Mouse (Mus musculus) frontal cortex, postnatal 10 days (tissue): ENCODE measurements at regions not wholly inside any gene's neighbourhood (a gene's known extent, or its start where the extent isn't known, plus 50 kb on each side); places are given as distances from the start of the nearest gene placed in this dataset.

Experiments used
- DNase-seq, 2 experiments: peaks; one replicate each; pipeline ENCODE4 v3.0.0; 2022; ENCODE audit warnings: low spot score in 2 of 2, mixed read lengths in 1 of 2

GRCm38 (mm10) chr8:8928074-8928862, 237.9 kb upstream of the Arglu1 start:
- no peak for DNase-seq

- DNase-seq = no peak
Observed at GRCm38 (mm10) chr8:8921446-8921845, 231.1 kb upstream of the Arglu1 start.

DNA sequence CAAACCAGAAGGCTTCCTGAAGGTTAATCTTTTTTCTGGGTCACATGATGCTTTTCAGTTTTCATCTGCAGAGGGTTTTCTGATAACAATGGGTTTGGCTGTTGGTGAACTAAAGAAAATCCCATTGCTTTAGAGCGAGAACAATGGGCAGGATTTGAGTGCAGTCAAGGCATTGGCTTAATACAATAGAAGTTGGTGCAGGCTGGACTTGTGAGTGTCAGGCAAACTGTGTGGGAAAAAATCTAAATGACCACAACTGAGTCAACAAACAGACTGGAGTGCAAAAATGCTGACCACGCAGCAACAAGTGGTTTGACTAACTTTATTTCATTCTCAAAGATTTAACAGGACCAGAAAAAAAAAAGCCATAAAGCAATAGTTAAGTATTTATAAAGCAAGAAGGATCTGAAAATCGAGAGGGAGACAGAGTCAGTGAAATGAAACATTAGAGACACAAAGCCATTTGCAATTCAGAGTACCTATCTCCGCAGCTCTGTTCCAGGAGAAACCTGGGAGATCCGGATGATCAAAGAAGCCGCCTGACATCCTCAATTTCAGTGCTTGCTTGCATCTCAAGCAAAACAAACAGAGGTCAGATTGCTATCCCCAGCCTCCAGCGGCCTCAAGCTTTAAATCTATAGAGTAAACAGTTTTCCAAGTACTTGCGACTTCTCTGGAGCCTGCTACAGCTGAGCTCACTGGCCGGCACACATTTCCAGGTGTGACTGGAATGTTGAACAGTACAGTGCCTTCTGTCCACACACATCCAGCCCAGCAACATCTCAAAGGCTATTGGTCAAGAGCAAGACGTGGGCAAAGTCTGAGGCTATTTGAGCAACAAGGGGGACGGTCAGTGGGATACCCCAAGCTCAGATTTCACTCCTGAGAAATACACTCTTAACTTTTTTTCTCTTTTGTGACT, 229.5 kb upstream of the Arglu1 start:
- no peak for DNase-seq

DNA sequence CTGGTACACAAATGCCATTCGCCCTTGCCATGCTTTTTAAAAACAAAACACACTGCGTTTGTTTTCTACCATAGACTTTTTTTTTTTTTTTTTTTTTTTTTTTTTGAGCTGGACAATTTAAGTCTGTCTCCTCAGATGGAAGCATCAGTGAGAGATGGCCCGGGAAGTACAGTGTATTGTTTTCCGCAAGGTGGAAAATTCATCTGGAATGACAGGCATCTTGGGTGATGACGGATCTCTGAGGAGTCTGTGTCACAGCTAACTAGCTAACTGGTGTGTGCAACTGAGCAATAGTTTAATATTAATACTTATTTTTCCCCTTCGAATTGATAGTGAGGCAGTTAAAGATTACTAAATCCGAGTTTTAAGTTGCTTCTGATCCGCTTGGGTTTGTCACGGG, 228.7 kb upstream of the Arglu1 start:
- DNase-seq = no peak

DNA sequence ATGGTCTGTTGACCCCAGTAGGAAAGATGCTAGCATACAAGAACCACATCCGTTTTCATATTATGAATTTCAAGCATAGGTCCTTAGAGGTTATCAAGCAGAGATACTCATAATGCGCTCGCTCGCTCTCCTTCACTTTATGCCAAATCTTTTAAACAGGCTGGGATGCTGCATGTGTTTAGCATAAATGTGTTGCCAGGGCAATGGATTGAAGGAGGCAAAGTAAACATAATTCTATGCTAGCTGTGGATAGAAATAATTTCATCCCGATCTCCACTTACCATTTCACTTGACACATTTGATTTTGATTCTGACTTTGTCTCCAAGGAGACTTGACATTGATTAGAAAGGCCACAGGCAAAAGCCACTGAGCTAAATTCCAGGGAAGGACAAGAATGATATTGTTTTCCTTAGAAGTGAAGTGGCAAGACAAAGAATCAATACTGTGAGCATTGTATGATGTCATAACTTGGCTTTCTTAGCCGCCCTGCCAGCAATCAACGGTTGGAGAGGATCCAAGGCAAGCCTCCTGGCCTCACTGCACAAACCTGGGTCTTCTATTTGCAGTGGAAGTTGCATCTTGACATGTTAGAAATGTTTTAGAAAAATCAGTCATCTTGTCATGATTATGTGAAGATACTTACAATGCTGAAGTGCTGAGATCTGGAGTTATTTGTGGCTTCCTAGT, 217.3 kb upstream of the Arglu1 start:
- DNase-seq = no peak

- DNase-seq = no peak
Observed at GRCm38 (mm10) chr8:8892996-8893395, 202.7 kb upstream of the Arglu1 start.

DNA sequence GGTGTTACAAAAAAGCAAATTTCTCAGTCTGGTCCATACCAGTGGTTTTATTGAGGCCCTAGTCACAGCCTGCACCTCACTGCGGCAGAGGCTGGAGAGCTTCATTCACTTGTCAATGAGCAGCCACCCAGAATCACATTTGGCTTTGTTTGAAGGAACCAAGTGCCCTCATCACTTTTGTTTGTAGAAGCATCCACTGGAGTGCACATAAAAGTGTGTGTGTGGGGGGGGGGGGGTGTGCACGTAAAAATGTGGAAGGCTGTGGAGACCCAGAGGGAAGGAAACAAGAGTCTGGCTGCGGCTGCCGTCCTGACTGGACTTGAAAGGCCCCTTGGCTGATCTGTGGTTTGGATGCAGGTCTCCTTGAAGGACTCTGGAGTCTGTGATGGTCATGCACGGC, 187.0 kb upstream of the Arglu1 start:
- no peak for DNase-seq

DNA sequence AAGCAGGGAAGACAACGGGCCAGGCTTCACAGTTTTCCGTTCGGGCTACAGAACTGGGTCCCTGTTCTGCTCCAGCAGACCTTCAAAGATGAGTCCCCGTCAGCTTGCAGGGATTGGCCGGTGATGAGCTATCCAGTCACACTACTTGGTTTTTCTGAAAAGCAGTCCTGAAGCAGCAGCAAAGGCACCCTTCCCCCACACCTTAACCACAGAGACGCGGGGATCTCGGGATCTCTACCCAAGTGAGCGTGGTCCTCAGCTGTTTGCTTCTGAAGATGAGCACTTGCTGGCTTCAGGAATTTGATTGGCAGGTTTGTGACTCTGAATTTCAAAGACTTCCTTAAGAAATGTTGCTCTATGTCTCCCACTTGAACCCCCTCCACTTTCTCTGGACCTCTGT, 186.6 kb upstream of the Arglu1 start:
- DNase-seq = no peak

DNA sequence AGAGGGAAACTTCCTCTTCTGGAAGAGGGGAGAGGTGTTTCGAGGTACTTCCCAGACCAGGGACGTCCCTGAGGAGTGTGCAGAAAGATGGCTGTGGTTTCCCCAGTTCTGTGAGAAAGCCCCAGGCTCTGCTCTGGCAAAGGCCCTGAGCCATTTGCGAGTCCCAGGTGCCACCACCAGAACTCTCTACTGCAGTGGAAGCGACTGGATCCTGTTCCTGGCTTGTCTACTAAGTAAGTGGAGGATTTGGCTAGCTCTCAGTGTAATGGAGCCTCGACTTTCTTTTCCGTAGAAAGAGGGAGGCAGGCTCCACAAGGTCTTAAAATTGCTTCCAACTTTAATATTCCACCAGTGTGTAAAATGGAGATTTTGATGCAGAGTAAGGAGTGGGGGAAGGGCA, 186.1 kb upstream of the Arglu1 start:
- DNase-seq = no peak

DNA sequence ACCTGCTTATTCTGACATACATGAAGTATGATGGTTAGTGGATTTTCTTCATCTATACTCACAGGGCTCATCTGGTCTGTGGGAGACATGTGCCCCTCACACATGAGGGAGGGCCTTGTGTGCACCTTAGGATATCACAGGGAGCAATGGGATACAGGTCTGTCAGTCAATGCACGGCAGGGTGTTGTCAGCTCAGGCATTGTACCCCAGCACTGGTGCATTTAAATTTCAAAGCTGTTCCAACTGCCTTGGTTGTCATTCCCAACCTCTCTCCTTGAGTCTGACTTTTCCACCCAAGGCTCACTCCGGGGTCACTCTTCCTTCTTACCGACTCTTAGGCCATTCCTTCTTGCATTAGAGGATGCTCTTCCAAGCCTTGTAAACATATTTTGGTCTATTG, 181.6 kb upstream of the Arglu1 start:
- DNase-seq = no peak

- DNase-seq = no peak
Observed at GRCm38 (mm10) chr8:8871039-8871438, 180.7 kb upstream of the Arglu1 start.

- no peak for DNase-seq
Observed at GRCm38 (mm10) chr8:8870487-8870886, 180.2 kb upstream of the Arglu1 start.

- no peak for DNase-seq
Observed at GRCm38 (mm10) chr8:8869338-8869737, 179.0 kb upstream of the Arglu1 start.

DNA sequence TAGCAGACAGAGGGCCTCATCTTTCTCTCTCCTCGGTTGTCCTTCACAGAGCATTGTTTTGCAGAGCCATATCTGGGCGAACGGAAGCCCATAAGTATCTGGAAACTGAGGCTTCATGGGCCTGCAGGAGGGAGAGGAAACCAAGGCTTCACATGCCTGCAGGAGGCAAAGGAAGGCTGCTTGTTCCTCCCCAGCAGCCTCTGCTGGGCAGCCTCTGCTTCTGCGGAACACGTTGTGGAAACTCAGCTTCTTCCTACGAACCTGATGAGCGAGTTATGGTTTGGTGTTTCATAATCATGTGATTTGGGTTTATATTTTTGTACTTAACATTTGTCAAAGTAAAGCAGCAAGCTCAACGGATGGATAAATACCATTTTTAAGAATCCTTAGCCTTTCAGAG, 177.6 kb upstream of the Arglu1 start:
- no peak for DNase-seq

GRCm38 (mm10) chr8:8867126-8867777, 176.9 kb upstream of the Arglu1 start:
- DNase-seq = no peak

- DNase-seq = no peak
Observed at GRCm38 (mm10) chr8:8862767-8863166, 172.4 kb upstream of the Arglu1 start.

GRCm38 (mm10) chr8:8861331-8861940, 171.1 kb upstream of the Arglu1 start:
- no peak for DNase-seq

DNA sequence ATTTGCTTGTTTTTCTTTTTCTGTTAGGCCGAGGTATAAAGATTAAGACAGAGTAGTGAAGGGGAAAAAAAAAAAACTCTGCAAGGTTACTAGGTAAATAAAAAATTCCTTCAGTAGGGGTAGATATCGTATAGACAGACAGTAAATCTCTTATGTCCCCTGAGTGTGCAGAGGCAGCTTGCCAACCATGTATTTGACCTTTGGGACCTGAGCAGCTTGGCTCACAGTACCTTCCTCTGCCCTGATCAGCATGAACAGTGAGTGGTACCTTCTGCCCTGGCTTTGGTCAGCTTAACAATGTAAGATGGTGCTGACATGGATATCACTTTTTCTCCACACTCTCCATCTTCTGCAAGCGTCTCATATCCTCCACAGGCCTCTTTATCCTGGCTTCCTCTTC, 168.3 kb upstream of the Arglu1 start:
- DNase-seq = no peak

DNA sequence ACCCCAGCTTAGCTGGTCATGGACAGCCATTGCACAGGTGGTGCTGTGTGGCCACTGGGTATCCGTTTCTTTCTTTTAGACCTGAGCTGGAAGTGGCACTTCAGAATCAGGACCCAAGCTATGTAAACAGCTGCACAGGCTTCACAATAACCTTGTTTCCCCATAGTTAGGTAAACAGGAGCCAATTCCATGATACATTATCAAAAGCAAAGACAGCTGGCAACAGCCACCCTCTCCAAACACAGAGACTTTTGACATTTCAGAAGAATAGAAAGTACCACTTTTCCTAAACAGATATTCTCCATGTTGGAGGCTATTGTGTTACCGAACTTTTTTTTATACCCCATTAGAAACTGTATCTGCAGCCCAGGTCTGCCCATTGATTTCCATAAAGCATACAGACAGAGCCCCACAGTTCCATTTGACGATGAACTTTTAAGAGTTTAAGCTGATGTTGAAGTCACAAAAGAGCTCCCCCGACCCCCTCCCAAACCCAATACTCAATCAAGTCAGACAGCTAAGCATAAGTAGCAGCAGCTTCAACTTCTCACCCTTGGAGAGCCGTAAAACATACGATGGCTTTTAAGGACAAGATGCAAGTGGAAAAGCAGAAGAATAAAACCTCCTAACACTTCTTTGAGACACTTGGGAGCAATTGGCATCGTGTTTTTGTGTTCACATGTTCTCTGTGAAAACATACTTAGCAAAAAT, 162.5 kb upstream of the Arglu1 start:
- no peak for DNase-seq

DNA sequence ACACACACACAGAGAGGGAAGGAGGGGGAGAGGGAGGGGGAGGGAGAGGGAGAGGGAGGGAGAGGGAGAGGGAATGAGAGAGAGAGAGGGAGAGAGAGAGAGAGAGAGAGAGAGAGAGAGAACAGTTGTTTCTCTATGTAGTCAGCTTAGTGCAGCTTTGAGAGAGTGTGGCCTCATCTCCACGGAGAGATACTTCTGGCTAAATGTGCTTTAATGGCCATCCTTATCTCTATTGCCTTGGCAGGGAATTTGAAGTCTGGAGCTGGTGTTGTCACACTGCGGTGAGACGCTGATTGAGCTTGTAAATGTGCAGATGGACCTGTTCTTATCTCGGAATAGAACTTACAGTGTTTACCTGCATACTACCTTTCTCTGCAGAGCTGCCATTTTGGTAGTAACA, 160.9 kb upstream of the Arglu1 start:
- no peak for DNase-seq

- no peak for DNase-seq
Observed at GRCm38 (mm10) chr8:8850766-8851165, 160.4 kb upstream of the Arglu1 start.
